Mouse (Mus musculus): ENCODE measurements at regions not wholly inside any gene's neighbourhood (a gene's known extent, or its start where the extent isn't known, plus 50 kb on each side); places are given as distances from the start of the nearest gene placed in this dataset.

DNA sequence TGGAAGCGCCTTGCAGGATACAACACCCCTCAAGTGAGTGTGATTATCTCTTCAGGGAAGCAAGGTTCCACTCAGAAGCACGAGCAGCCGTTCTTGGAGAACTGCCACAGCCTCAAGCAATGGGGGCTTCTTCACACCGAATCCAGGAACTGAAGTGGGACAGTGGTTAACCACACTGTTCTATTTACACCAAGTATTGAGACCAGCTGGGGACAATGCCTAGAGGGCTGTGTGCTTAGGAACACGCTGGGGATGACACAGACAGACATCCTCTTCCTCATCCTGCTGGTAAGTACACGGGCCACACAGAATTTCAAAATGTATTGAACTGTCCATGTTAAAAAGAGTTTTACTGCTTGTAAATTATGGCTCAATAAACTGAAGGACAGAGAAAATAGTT, 177.0 kb upstream of the Azi2 start:
- ATAC-seq = no peak

DNA sequence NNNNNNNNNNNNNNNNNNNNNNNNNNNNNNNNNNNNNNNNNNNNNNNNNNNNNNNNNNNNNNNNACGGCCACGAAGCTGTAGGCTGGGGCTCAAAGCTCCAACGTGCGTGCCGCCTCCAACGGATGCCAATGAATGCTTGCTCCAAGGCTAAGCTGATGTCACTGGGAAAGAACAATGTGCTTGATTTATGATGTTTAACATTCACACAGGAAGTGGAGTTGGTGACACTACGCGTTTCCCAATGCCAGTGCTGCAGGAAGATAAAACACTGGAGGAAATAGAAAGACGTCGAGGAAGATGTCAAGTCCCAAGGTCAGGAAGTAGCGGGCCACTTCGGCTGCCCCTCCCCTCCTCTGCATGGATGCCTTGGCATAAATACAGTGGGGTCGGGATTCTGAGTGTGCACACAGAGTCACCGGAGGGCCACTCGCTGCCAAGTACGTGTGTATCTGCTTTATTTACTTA, 180.7 kb upstream of the Azi2 start:
- ATAC-seq = no peak

DNA sequence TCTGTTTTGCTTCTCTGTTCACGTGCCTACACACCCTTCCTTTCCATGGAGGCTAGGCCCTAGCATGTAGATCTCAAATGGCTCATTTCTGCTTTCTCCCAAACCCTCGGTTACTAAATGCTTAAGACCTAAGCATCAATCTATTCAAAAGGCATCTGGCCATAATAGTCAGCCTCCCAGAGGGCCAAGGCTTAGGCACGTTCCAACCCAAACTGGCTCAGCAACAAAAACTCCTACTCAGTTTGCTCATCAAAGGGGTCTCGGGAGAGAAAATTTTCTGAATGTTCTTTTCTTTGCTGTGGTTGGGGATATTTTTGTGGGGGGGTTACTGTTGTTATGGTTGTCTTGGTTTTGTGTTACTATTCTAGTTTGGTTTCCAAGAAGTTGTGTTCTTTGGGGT, 196.8 kb upstream of the Azi2 start:
- ATAC-seq = no peak

DNA sequence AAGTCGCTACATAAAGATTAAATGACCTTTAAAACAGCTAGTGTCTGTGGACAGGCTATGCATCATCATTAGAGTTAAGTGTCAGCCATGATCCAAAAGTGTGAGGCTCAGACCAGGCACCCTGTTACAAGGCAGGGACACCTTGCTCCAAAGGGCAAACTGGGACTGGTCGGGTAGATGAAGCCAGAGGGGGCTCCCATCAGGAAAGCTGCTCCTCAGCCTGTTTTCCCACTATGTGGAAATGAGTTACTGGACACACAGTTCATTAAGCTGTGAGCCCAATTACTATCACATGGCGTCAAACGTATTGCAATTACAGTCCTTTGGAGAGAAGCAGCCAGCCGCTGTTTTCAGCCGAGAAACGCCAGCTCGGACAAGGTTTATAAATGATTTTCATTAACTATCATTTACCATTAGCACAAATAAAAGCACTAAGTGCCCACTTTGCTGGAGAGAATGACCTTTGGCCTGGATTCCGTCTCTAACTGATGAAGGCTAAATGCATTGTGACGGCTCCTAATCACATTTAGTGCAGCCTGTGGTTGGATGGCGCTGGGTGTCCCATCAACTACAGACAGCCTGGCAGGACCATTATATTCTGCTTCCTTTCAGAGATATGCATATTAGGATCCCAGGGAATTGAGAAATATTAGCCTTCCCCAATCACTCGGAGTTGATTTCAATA, 203.5 kb upstream of the Azi2 start:
- ATAC-seq = no peak

DNA sequence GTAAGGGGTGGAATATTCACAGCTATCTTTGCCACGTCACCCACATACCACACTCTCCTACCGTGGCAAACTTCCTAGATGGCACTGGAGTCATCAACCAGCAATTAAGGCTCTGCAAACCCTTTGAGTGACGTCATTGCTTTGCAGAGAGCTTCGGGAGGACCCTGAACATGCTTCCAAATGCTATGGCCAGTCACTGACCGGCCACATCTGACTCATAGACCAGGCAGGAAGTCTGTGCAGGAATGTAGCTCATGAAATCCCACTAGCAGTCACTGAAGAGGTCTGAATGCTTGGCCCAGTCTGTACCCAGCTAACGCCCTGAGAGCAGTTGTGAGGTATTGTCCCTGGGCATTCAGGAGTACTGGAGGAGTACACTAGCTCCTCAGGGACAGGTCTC, 203.9 kb upstream of the Rbms3 start:
- ATAC-seq = no peak

DNA sequence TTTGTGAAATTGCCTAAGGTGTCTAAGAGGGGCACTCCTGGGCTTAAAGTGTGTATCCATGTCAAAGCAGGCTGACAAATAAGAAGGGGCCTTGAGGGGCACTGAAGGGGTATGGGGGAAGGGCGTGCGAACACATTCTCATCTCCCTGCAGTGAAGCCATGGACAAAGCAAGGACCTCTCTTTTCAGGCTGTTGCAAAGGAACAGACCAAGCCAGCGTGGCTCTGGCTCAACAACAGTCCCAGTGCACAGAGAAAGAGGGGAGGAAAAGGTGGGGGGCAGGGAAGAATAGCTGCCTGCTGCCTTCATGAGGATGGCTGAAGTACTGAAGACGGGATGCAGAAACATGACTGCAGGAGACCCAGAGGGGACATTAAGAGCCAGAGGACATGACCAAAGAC, 184.9 kb upstream of the Rbms3 start:
- ATAC-seq = no peak

DNA sequence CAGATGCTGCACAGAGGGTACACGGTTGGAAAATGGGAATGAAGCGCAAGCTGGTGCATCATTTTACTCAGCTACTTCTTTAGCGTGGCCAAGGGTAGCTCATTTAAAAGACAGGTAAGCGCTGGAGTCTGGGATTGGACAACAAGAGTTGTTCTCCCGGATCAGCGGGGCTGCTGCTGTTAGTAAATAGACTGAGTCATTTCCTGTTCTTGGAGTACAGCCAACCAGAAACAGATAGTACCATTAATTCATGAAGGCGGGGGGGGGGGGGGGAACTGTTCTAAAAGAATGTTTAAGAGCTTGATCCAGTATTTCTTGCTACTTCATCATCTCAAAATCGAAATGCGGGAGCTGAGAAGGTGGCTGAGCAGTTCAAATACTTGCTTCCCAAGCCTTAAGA, 183.5 kb upstream of the Rbms3 start:
- ATAC-seq = no peak

DNA sequence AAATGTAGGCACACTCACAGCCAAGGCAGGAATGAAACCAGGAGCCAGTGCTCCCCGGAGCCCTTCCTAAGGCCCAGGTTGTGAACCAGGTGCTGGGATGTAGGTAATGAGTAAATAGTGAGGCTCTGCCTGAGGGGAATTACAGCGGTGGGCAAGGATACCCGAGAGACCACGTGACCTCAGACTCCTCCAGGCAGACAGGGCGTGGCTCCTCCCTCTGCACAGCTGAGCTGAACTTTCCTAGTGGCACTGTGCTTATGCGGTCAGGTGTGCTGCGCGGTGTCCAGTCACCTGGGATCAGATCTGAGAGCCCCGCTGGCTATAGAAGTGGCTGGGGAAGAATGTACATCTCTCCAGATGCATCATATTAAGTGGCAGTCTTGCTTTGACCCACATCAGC, 176.1 kb upstream of the Rbms3 start:
- ATAC-seq = no peak

DNA sequence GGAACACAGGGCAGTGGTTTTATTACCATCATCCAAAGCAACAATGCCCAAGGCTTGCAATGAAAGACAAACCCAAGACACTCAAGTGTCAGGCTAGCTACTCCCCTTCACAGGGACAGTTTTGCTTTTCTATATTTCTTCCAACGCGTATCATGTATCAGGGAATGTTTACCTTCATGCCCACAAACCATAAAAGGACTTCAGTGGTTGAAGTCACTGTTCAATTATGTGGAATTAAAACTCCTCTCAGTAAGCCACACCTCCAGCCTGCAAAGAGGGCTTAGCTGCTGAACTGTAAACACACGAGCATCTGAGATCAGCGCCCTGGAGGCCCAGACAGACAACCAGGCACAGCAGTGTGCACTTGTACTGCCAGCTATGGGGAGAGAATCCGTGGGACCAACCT, 154.5 kb upstream of the Rbms3 start:
- no peak for ATAC-seq

DNA sequence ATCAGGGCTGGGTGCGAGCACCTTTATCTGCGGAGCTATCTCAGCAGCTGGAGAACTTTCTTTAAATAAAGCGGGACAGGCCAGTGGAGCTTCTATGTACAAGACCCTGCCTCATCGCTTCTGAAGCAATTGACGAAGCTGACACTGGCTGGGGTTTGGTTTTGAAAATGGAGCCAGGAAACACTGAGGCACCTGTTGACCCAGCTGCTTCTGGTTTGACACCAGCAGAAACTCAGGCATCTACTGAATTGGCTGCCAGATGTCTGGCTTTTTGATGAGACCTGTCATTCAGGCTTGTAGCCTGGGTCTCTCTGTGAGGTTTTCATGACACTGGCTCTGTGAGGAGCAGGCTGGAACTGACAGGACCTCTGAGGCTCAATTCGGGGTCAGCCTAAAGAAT, 124.9 kb upstream of the Rbms3 start:
- ATAC-seq = no peak

DNA sequence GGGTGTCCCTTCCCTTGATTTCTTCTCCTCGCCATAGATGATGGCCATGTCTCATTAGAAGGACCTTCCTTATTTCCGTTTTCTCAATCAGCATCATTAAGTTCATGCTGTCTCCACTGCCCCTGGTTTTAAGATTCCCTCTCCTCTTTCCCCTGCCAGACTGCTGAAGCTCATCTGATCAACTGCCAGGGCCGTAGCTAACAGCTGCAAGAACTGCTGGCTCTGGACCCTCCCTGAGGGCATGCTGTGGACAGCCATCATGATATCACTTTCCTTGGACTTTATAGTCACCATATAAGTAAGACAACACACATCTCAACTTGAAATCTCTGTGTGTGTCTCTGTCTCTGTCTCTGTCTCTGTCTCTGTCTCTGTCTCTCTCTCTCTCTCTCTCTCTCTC, 123.8 kb upstream of the Rbms3 start:
- ATAC-seq = no peak

DNA sequence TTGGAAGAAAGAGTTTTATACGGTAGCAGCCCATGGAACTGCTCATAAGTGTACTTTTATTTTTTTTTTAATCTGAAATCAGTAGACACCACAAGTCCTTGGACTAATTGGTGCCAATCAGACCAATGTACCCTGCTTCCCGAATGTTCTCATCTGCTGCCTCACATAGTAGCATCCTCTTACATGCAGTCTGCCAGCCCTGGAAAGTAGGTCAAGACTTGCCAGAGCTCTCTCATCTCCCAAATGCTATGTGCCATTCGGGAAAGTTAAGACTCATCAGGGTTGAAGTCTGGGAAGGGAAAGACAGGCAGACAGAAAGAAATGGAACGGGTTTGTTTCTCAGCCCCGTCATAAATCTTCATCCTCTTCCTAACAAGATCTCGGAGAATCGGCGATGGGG, 115.2 kb upstream of the Rbms3 start:
- no peak for ATAC-seq

DNA sequence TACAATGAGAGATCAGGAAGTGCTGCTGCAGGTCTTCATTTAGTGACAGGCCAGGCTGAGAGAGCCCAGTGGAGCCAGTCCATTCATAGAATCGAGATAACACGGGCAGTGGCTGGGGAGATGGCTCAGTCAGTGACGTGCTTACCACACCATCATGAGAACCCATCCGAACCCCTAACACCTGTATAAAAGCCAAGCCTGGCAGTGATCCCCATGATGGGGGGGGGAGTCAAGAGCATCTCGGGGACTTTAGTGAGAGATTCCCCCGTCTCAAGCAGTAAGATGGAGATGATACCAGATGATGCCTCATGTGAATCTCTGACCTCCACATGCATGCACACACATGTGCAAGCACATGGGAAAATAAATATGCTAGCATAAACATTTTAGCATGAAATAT, 99.7 kb upstream of the Rbms3 start:
- ATAC-seq = no peak

DNA sequence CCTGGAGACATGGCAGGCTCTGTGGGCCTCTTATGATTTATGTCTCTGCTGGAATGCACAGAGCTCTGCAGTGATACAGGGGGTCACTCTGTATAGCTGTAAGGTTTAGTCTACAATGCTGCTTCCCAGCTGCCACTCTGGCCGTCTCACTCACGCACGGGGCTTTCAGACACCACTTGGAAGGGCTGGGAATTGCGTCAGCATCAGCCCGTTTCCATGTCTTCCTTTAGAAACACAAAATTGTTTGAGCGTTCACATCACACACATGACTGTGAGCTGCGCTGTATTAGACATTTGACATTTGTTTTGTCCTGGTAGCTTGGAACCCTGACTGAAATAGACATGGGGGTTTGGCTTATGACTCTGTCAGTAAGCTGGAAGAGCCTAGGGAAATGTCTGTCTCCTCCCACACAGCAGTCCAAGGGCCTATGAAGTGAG, 90.5 kb upstream of the Rbms3 start:
- ATAC-seq = no peak

DNA sequence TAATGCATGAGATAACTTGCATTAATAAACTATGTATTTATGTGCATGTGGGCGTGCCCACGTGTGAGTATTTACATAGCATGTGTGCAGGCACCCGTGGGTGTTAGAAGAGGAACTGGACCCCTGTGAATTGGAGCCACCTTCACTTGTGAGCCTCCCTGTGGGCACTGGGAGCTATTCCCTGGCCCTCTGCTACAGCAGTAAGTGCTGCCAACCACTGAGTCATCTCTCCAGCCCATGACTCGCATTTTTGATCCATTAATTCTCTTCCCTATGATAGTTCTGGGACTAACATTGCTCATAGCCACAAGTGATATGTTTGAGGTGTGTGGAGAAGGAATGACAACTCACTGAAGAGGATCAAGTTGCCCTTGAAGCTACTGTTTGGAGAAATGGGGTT, 87.6 kb upstream of the Rbms3 start:
- ATAC-seq = no peak

DNA sequence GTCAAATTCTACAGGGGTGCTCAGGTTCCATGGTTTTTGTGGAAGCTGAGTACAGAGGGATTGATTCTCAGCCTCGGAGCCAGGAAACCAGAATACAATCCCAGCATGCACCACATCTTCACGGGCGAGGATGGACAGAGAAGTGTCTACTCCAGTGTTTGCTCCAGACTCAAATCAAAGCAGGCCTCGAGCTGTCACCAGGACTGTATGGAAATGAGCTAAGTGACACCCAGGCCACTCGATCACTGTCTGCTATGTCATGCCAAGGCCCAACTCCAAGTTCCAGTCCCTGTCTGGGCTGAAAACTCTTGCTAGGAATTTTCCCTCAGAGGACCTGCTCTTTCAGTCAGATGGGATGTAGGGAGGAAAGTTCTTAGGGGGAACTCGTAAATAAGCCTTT, 86.8 kb upstream of the Rbms3 start:
- ATAC-seq = no peak

DNA sequence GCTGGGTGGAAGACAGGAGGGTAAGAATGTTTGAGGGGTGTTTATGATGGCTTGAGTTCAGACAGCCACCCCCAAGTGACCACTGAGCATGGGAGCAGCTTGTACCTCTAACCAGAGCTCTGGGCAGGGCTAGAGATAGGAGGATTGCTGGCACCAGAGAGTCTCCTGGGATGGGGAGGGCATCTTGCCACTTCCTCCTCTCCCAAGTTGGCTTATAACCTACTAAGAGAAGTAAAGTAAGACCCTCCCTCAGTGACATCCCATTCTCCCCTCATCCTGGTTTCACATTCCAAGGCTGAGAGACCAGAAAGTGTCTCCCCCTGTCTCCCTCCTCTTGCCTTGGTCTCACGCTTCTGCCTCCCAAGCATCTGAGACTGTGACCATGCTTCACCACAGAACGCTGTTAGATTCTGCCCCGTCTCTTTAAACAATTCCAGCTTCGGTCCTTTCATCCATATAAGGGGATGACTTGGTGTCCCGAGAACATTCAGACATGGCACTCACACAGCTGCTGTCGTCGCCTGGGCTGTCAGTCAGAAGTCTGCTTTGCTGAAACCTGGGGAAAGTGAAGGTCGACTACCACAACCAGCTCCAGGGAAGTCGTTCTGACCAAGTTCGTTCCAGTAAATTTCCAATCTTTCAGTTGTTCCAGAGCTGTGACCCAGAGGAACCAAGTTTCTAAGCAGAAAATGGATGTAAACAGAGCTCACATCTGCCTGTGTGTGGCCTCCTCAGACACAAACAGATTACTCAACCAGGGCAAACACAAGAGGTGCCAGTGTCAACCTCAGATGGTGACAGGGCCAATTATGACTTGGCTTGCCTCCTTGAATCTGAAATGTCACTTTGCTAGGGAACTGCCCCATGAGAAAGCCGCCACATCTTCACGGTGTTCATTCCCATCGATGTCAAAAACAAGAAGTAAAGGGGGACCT, 85.3 kb upstream of the Rbms3 start:
- ATAC-seq = no peak

DNA sequence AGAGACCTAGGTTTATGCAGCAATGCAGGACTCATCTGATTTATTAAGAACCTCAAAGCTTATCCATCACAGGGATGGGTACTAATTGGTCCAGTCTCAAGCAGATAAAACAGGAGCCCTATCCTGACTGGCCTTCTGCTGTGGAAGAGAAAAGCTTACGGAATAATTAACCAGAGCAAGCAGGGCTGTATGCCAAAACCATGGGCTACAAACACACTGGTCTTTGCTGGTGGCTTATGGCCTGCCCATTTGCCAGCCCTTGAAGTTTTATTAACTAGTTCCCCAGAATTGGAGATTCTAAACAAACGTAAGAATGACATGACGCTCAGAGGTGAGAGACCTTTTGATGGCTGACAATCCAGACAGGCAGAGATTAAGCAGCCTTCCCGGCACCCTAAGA, 83.4 kb upstream of the Rbms3 start:
- no peak for ATAC-seq

DNA sequence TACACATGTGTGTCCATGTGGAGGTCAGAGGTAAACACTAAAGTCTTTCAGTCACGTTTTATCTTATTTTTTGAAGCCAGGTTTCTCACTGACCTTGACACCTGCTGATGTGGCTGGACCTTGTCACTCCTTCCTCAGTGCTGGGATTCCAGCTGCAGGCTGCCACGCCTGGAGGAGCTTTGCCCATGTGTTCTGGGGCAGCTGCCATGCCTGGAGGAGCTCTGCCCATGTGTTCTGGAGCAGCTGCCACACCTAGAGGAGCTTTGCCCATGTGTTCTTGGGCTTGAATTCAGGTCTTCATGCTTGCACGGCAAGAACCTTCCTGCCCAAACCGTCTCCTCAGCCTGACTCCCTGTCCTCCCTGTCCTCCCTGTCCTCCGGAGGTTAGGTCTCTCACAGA, 82.1 kb upstream of the Rbms3 start:
- no peak for ATAC-seq

DNA sequence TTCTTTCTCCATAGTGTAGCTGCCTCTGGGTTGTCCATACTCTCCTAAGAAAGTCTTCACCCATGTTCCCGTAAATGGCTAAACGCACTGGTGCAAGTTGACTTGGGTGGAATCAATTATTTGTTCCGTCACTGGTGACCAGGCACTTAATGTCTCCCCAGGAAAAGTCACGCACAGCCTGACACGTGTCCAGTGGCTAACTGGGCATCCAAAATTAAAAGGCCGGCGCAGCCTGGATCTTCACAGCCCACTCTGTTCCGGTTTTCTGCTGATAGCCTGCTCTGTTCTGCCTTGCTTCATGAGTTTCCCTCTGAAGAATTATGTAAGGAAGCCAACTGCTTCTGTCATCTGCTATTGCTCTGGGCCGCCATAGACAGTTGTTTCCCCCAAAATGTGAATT, 81.3 kb upstream of the Rbms3 start:
- no peak for ATAC-seq

DNA sequence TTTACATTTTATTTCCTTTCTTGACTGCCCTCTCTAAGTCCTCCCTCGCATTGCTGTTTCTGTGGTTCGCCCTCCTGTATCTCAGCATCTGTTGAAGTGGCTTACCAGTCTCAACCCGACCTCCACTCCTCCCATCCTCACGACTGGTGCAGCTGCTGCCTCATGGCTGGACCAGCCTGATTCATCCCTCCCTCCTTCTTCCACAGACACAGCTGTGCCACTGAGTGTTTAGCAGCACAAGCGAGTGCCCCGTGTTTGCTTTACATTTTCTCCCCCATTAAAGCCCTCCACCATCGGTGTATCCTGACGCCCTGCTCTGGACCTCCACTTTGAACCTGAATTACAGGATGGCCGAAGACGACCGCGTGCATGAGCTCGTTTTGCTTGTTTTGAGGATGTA, 80.0 kb upstream of the Rbms3 start:
- no peak for ATAC-seq

DNA sequence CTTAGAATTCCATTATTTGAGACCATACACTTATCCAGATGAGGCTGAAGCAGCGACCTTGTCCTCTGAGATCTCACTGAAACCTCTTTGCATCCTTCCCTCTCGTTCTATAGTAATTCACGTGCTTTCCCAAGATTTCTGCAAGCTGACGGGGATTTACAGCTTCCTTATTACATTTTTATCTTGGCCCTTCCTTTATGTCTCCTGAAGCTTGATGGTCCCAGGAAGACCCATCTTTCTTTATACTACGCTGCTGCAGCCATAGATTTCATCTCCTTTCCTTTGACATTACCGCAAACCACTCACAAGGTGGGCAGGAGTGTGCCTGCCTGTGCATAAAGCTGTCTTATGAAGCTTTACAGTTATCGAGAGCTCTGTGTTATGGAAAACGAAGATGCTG, 63.3 kb upstream of the Rbms3 start:
- no peak for ATAC-seq

DNA sequence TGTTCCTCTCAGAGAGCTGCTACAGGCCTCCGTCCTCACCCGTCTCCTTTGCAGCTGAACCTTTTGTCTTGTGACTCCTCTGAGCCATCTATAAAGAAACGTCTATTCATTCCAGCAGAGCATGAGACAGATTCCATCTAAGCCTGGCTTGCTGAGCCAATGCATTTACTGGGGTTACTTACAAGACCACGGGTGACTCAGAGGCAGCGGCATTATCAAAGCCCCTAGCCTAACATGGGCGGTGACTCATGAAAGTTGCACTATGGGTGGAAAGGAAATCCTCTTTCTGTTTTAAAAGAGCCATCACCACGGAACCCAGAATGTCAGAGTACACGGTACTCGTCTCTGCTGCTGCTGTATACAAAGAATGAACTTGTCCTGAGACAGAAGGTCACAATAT, 62.8 kb upstream of the Rbms3 start:
- no peak for ATAC-seq

DNA sequence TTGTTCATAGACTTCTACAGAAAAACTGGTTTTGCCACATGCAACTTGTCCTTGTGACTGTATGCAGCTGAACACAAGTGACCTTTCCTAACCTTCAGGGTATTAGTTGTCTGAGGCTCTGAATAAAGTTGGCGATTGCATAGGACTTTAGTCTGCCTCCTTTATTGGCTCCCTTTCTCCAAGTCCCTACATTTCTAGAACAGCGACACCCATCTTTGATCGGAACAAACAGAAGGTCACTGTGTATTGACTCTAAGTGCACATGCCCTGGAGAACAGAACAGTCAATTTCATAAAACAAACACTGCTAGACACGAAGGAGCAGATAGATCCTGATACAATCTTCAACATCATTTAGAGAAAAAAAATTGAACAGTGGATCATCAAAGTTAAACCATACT, 60.2 kb upstream of the Rbms3 start:
- no peak for ATAC-seq

Data from CD4-positive, CD25-positive, alpha-beta regulatory T cell, adult 4 months (primary cell).